Mouse (Mus musculus) bone marrow macrophage, adult 2 months (primary cell): Measurements from ENCODE around the gene Rmi2.

ENCODE experiments used
- CTCF ChIP-seq: IDR thresholded peaks from 2 replicates; pipeline ENCODE4 v1.5.1; 2012; ENCODE audit warnings: low read depth, mild to moderate bottlenecking, low read length, moderate library complexity
- POLR2A ChIP-seq: IDR thresholded peaks from 2 replicates; pipeline ENCODE4 v1.6.1; 2012; ENCODE audit warnings: mild to moderate bottlenecking, low read depth, low read length, borderline replicate concordance

DNA sequence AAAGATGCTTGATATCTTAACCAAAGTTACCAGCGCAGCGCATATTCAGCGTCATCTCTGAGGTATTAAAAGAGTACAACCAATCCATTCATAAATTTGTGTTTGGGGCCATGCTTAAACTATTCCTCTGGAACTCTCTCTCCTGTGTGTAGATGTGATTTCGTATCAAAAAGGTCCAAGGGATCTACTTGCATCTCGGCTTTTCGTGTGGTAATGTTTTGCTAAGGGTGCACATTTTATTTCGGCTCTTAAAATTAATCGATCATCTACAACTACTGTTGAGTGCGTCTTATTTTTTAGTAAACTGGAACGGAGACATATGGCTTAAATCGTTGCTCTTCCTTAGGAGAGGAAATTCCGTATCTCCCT is 333 bp upstream of the Rmi2 start:
- TF ChIP-seq CTCF (no peak), POLR2A (no peak)
